Mouse (Mus musculus) MEL (cell line): ENCODE data around the gene Il16. TPM values are rescaled to one million over a fixed set of nuclear protein-coding genes. Genes with fewer than 3 reads are reported as not detected.

Experiments
- DNase-seq: peaks from one replicate; pipeline ENCODE4 v3.0.0; 2011; ENCODE audit warnings: low read depth, low spot score
- H3K27ac ChIP-seq: 2 replicates; pipeline ENCODE4 v1.5.1; 2012; ENCODE audit warnings: low read depth, mild to moderate bottlenecking, control low read depth, low read length, moderate library complexity; ENCODE audit not compliant: control insufficient read depth
- H3K27me3 ChIP-seq, 2 experiments: fragments of 150-350 bp in 1 of 2; sonication (generic) in 1 of 2; 2 replicates each; pipeline ENCODE4 v1.6.1; 2012; ENCODE audit warnings: low read length in 2 of 2, mild to moderate bottlenecking in 2 of 2, improper control_type of control experiment in 1 of 2, moderate library complexity in 1 of 2; ENCODE audit not compliant: insufficient read depth in 2 of 2, control insufficient read depth in 1 of 2
- H3K36me3 ChIP-seq, 2 experiments: 2 replicates each; pipeline ENCODE4 v1.6.1; 2012 to 2014; ENCODE audit warnings: low read length in 2 of 2, improper control_type of control experiment in 1 of 2, inconsistent platforms in 1 of 2, mild to moderate bottlenecking in 1 of 2; ENCODE audit not compliant: insufficient read depth in 2 of 2, control insufficient read depth in 1 of 2
- H3K4me1 ChIP-seq, 2 experiments: fragments of 150-350 bp in 1 of 2; sonication (generic) in 1 of 2; 2 replicates each; pipeline ENCODE4 v1.6.1; 2012; ENCODE audit warnings: low read length in 2 of 2, improper control_type of control experiment in 1 of 2, mild to moderate bottlenecking in 1 of 2; ENCODE audit not compliant: insufficient read depth in 2 of 2, control insufficient read depth in 1 of 2
- H3K4me3 ChIP-seq, 2 experiments: fragments of 150-350 bp in 1 of 2; sonication (generic) in 1 of 2; 2 replicates each; pipeline ENCODE4 v1.5.1; 2012; ENCODE audit warnings: low read depth in 2 of 2, low read length in 2 of 2, mild to moderate bottlenecking in 2 of 2, moderate library complexity in 2 of 2, control low read depth in 1 of 2, improper control_type of control experiment in 1 of 2; ENCODE audit not compliant: control insufficient read depth in 1 of 2, insufficient read depth in 1 of 2
- H3K79me2 ChIP-seq: 2 replicates; pipeline ENCODE4 v1.6.1; 2012; ENCODE audit warnings: mild to moderate bottlenecking, low read length, moderate library complexity; ENCODE audit not compliant: control insufficient read depth, poor library complexity, insufficient read depth
- H3K9ac ChIP-seq: 2 replicates; pipeline ENCODE4 v1.6.1; 2012; ENCODE audit warnings: low read depth, mild to moderate bottlenecking, control low read depth, low read length, moderate library complexity; ENCODE audit not compliant: control insufficient read depth, poor library complexity, severe bottlenecking
- H3K9me3 ChIP-seq: fragments of 150-350 bp; sonication (generic); replicated peaks from 2 replicates; pipeline ENCODE4 v1.6.1; 2012; ENCODE audit warnings: mild to moderate bottlenecking, low read length, improper control_type of control experiment, moderate library complexity; ENCODE audit not compliant: insufficient read depth
- BHLHE40 ChIP-seq: IDR thresholded peaks from 2 replicates; pipeline ENCODE4 v1.6.1; 2012; ENCODE audit warnings: low read depth, mild to moderate bottlenecking, inconsistent platforms, low read length, improper control_type of control experiment, borderline replicate concordance
- CHD1 ChIP-seq: IDR thresholded peaks from 2 replicates; pipeline ENCODE4 v1.6.1; 2012; ENCODE audit warnings: low read depth, mild to moderate bottlenecking, inconsistent platforms, low read length, improper control_type of control experiment
- CHD2 ChIP-seq: IDR thresholded peaks from 2 replicates; pipeline ENCODE4 v1.6.1; 2011; ENCODE audit warnings: low read length, improper control_type of control experiment
- CTCF ChIP-seq, 3 experiments: IDR thresholded peaks in 2 of 3; conservative IDR thresholded peaks in 1 of 3; 2 replicates each; pipeline ENCODE4 v1.5.1; 2011 to 2012; ENCODE audit warnings: low read length in 3 of 3, low read depth in 2 of 3, mild to moderate bottlenecking in 2 of 3, improper control_type of control experiment in 1 of 3, inconsistent platforms in 1 of 3, mixed read lengths in 1 of 3, moderate library complexity in 1 of 3; ENCODE audit not compliant: control insufficient read depth in 1 of 3, insufficient read depth in 1 of 3, poor library complexity in 1 of 3, severe bottlenecking in 1 of 3
- E2F4 ChIP-seq: IDR thresholded peaks from 2 replicates; pipeline ENCODE4 v1.6.1; 2011; ENCODE audit warnings: low read depth, low read length, improper control_type of control experiment, borderline replicate concordance
- ELF1 ChIP-seq: IDR thresholded peaks from 2 replicates; pipeline ENCODE4 v1.6.1; 2014; ENCODE audit warnings: low read depth, mild to moderate bottlenecking, inconsistent platforms, low read length, improper control_type of control experiment, moderate library complexity
- ETS1 ChIP-seq: IDR thresholded peaks from 2 replicates; pipeline ENCODE4 v1.6.1; 2012; ENCODE audit warnings: low read depth, mild to moderate bottlenecking, inconsistent platforms, low read length, improper control_type of control experiment, moderate library complexity
- GATA1 ChIP-seq: IDR thresholded peaks from 2 replicates; pipeline ENCODE4 v1.6.1; 2011; ENCODE audit warnings: low read depth, low read length, improper control_type of control experiment
- HCFC1 ChIP-seq: IDR thresholded peaks from 2 replicates; pipeline ENCODE4 v1.6.1; 2012; ENCODE audit warnings: low read depth, mild to moderate bottlenecking, inconsistent platforms, low read length, improper control_type of control experiment, moderate library complexity
- JUND ChIP-seq: IDR thresholded peaks from 2 replicates; pipeline ENCODE4 v1.6.1; 2011; ENCODE audit warnings: low read depth, mild to moderate bottlenecking, improper control_type of control experiment, low read length
- KAT2A ChIP-seq: conservative IDR thresholded peaks from 2 replicates; pipeline ENCODE4 v1.6.1; 2012; ENCODE audit warnings: low read depth, low read length, improper control_type of control experiment, inconsistent platforms
- MAZ ChIP-seq: IDR thresholded peaks from 2 replicates; pipeline ENCODE4 v1.6.1; 2012; ENCODE audit warnings: low read depth, mild to moderate bottlenecking, inconsistent platforms, low read length, improper control_type of control experiment
- MEF2A ChIP-seq: IDR thresholded peaks from 2 replicates; pipeline ENCODE4 v1.6.1; 2014; ENCODE audit warnings: low read depth, mild to moderate bottlenecking, inconsistent platforms, low read length, improper control_type of control experiment; ENCODE audit not compliant: poor library complexity, insufficient replicate concordance, severe bottlenecking; ENCODE audit errors: extremely low read depth
- MYB ChIP-seq: IDR thresholded peaks from 2 replicates; pipeline ENCODE4 v1.6.1; 2011; ENCODE audit warnings: mild to moderate bottlenecking, low read depth, low read length, improper control_type of control experiment
- MYC ChIP-seq: IDR thresholded peaks from 2 replicates; pipeline ENCODE4 v1.6.1; 2011; ENCODE audit warnings: low read depth, mild to moderate bottlenecking, low read length, improper control_type of control experiment, moderate library complexity
- NELFE ChIP-seq: IDR thresholded peaks from 2 replicates; pipeline ENCODE4 v1.6.1; 2011; ENCODE audit warnings: low read depth, low read length, improper control_type of control experiment
- NRF1 ChIP-seq: IDR thresholded peaks from 2 replicates; pipeline ENCODE4 v1.6.1; 2014; ENCODE audit warnings: low read depth, mild to moderate bottlenecking, inconsistent platforms, low read length, improper control_type of control experiment, moderate library complexity; ENCODE audit not compliant: poor library complexity, insufficient read depth, severe bottlenecking
- SMC3 ChIP-seq: IDR thresholded peaks from 2 replicates; pipeline ENCODE4 v1.6.1; 2011; ENCODE audit warnings: low read depth, low read length, improper control_type of control experiment
- TAL1 ChIP-seq: IDR thresholded peaks from 2 replicates; pipeline ENCODE4 v1.6.1; 2012; ENCODE audit warnings: mild to moderate bottlenecking, inconsistent platforms, low read length, moderate library complexity, mixed read lengths
- TCF12 ChIP-seq: IDR thresholded peaks from 2 replicates; pipeline ENCODE4 v1.6.1; 2014; ENCODE audit warnings: low read depth, mild to moderate bottlenecking, inconsistent platforms, low read length, improper control_type of control experiment, moderate library complexity
- UBTF ChIP-seq: IDR thresholded peaks from 2 replicates; pipeline ENCODE4 v1.6.1; 2012; ENCODE audit warnings: low read depth, mild to moderate bottlenecking, inconsistent platforms, low read length, improper control_type of control experiment, moderate library complexity, borderline replicate concordance; ENCODE audit not compliant: insufficient read depth
- USF2 ChIP-seq, 2 experiments: IDR thresholded peaks; 2 replicates each; pipeline ENCODE4 v1.6.1; 2011 to 2012; ENCODE audit warnings: improper control_type of control experiment in 2 of 2, low read length in 2 of 2, borderline replicate concordance in 1 of 2, inconsistent platforms in 1 of 2, low read depth in 1 of 2, mild to moderate bottlenecking in 1 of 2; ENCODE audit not compliant: insufficient read depth in 1 of 2
- ZMIZ1 ChIP-seq: IDR thresholded peaks from 2 replicates; pipeline ENCODE4 v1.6.1; 2012; ENCODE audit warnings: low read depth, mild to moderate bottlenecking, inconsistent platforms, low read length, improper control_type of control experiment, moderate library complexity
- ZNF384 ChIP-seq: IDR thresholded peaks from 2 replicates; pipeline ENCODE4 v1.6.1; 2012; ENCODE audit warnings: low read depth, mild to moderate bottlenecking, inconsistent platforms, low read length, improper control_type of control experiment
- polyA plus RNA-seq, 2 experiments: library from polyadenylated mRNA; stranded (reverse) in 1 of 2; unstranded in 1 of 2; fragments of >175 nt in 1 of 2; fragments of >200 nt in 1 of 2; gene quantifications; 2 replicates each; pipeline versions ENCODE4 v1.2.1 to v1.2.4; 2012; ENCODE audit warnings: low replicate concordance in 2 of 2, low read depth in 1 of 2; ENCODE audit not compliant: insufficient read length in 2 of 2, insufficient read depth in 1 of 2, missing spikeins in 1 of 2
- total RNA-seq: library from RNA; depleted of rRNA; stranded (reverse); fragments of 300-350 nt; gene quantifications from 2 replicates; pipeline ENCODE4 v1.2.3, GENCODE M21; 2012

Gene Il16
- total and polyA plus RNA-seq, 3 experiments, result 0.04 to 0.10 TPM; not detected in 1

GRCm38 (mm10) chr7:83738623-83739462 lies 6.7 kb downstream of the Il16 start:
- no peaks in the 10 kb centered on the region for H3K27me3 ChIP-seq
- TF ChIP-seq CTCF (IDR thresholded peaks at IDR 0.05 in 2 of 3, conservative IDR thresholded peaks at IDR 0.05 in 1 of 3; ENCODE audit: control insufficient read depth in 1 of 3, insufficient read depth in 1 of 3, low read depth in 2 of 3, low read length in 3 of 3, poor library complexity in 1 of 3, severe bottlenecking in 1 of 3) (no peak), NRF1 (no peak), TCF12 (no peak), MEF2A (no peak), NELFE (no peak), UBTF (no peak), CHD2 (no peak), TAL1 (no peak)
- H3K4me3 ChIP-seq, result no peak overlapping the region
- no peak overlapping the region for H3K27ac ChIP-seq
- H3K9me3 ChIP-seq, result no peaks in the 10 kb centered on the region
- H3K79me2 ChIP-seq, result no peaks in the 10 kb centered on the region
- no peaks in the 10 kb centered on the region for H3K4me1 ChIP-seq
- no peak overlapping the region for H3K9ac ChIP-seq
- no peaks in the 10 kb centered on the region for H3K36me3 ChIP-seq
- no peak for DNase-seq

DNA sequence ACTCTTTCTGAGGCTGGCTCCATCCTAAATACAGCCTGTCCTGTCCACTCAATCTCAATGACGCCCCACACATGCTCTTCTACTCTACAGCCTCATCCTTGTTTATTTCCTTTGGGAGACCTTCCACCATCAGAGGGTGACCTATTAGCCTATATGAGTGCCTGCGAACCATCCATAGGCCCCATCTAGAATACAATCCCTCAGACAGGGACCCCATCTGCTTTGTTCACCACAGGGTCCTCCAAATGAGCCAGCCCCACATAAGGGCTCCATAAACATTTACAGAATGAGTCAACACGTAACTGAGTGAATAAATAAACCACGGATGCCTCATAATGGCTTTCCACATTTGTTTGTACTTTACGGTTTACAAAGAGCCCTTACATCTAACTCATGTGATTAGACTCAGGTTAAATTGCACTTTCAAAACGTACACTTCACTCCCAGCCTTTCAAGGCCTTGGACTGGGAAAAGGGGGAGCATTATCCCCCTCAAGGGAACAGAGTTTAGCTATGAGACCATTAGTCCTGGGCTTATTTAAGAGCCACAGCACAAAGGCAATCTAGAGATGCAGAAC lies 7.5 kb downstream of the Il16 start:
- Histone ChIP-seq H3K79me2 (no peaks in the 10 kb centered on the region), H3K36me3 (no peaks in the 10 kb centered on the region), H3K9me3 (no peaks in the 10 kb centered on the region), H3K4me3 (no peak overlapping the region), H3K9ac (no peak overlapping the region), H3K27me3 (no peaks in the 10 kb centered on the region), H3K4me1 (no peaks in the 10 kb centered on the region), H3K27ac (no peak overlapping the region)
- DNase-seq, result no peak
- no peak for TF ChIP-seq TAL1
- no peak for TF ChIP-seq CHD1
- TF ChIP-seq GATA1, result no peak
- no peak for TF ChIP-seq SMC3
- TF ChIP-seq USF2 (IDR thresholded peaks at IDR 0.05; ENCODE audit: borderline replicate concordance in 1 of 2, insufficient read depth in 1 of 2, low read depth in 1 of 2, low read length in 2 of 2), result no peak
- no peak for TF ChIP-seq ZMIZ1
- no peak for TF ChIP-seq E2F4
- no peak for TF ChIP-seq CHD2
- TF ChIP-seq JUND, result no peak
- TF ChIP-seq MYB, result no peak
- no peak for TF ChIP-seq ELF1
- no peak for TF ChIP-seq TCF12
- no peak for TF ChIP-seq KAT2A
- no peak for TF ChIP-seq ZNF384
- no peak for TF ChIP-seq MAZ
- TF ChIP-seq ETS1, result no peak
- TF ChIP-seq BHLHE40, result no peak
- TF ChIP-seq HCFC1, result no peak
- no peak for TF ChIP-seq MYC
